Mouse (Mus musculus) frontal cortex, adult 2 months (tissue): ENCODE data around the gene Extl1. TPM values are rescaled to one million over a fixed set of nuclear protein-coding genes. Genes with fewer than 3 reads are reported as not detected.

Experiments
- DNase-seq, 2 experiments: peaks; one replicate each; pipeline ENCODE4 v3.0.0; 2022; ENCODE audit warnings: low spot score in 1 of 2; ENCODE audit errors: extremely low spot score in 1 of 2
- polyA plus RNA-seq: library from polyadenylated mRNA; depleted of rRNA; stranded (reverse); fragments of >200 nt; gene quantifications from 2 replicates; pipeline ENCODE4 v1.2.3, GENCODE M21; 2012

Gene Extl1
- polyA plus RNA-seq, 1 experiment, result 30.3 TPM

DNA sequence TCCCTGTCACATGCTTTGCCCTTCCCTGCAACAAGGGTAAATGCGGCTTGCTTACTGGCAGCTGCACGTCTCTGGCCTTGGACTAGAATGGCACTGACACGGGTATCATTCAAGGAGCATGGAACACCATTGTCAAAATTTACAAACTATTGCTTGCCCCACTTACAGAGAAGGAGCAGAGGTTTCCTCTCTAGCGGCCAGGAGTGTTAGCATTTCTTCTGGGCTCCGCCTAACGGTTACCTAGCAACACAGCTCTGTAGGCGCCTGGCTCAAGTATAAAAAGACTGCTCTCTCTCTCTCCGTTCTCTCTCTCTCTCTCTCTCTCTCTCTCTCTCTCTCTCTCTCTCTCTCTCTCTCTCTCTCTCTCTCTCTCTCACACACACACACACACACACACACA, 8.9 kb upstream of the Extl1 start:
- no peak for DNase-seq

DNA sequence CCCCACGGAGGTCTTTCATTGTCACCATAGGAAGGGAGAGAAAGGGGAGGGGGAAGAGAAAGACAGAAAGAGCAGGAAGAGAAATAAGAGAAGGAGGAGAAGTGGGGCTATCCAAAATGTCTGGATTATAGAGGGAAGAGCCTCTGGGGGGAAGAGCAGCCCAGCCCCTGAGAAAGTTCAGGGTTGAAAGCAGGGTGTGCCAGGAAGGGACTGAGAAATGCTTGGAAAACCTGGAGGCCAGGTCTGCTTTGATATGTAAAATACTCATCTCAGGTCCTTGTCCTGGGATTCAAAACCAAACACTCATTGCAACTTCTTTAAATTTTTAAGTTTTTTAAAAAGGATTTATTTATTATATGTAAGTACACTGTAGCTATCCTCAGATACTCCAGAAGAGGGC, 8.0 kb upstream of the Extl1 start:
- no peak for DNase-seq

DNA sequence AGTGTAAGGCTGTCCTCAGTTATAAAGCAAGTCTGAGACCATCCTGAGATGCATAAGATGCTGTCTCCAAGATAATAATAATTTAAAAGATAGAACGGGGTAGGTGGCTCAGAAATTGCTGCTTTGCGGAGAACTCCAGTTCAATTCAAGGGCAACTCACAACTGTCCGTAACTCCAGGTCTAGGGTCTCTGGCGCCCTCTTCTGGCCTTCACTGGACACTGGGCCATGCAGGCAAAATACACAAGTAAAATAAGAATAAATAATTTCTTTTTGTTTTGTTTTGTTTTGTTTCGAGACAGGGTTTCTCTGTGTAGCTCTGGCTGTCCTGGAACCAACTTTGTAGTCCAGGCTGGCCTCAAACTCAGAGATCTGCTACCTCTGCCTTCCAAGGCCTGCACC, 4.7 kb upstream of the Extl1 start:
- DNase-seq, result peak in 1 of 2 experiments; percentile 72

- DNase-seq, result no peak
Observed at GRCm38 (mm10) chr4:134387268-134387667, 3.6 kb upstream of the Extl1 start.

- no peak for DNase-seq
Observed at GRCm38 (mm10) chr4:134379510-134379909, 4.1 kb downstream of the Extl1 start.

DNA sequence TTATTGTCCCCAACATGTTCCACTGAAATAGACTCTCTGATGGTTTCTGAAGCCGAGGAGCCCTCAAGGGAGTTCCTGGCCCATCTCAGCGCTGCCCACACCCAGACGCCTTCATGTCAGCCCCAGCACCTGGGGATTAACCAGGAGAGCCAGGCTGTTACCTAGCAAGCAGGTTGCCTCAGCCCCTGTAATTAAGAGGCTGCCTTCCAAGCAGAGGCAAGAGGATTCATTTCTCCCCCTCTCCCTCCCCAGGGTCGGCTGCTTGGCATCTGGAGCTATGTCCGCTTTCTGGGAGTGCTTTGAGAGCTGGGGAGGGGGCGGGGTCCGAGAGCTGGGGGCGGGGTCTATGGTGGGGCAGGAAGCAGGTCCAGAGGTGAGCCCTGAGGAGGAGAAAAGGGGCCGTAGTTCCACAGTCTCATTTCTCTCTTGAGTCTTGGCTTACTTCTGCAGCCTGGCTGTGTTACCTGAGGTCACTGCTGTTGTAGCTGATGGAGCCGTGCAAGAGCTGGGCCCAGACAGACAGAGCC, 5.5 kb downstream of the Extl1 start:
- no peak for DNase-seq

DNA sequence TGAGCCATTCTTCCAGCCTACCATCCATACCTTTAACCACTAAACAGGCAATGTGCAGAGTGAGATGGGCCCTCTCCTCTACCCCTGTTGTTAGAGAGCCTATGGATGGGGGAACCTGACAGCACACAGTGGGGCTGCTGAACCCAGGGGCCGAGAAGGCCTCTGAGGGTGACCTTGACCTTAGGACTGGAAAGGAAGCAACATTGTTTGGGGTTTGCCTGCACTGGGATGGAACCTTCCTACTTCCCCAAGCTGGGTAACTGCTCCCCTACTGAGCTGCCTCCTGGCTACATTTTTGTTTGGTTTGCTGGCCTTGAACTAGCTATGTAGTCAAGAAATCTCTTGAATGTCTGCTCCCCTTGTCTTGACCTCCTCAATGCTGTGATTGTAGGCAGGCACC, 9.3 kb downstream of the Extl1 start:
- DNase-seq, result no peak

- DNase-seq, result peak in 1 of 2 experiments; percentile 41
Observed at GRCm38 (mm10) chr4:134373295-134373694, 10.4 kb downstream of the Extl1 start.

GRCm38 (mm10) chr4:134372294-134372747, 11.3 kb downstream of the Extl1 start:
- peak; percentile 75 to 90 for DNase-seq

DNA sequence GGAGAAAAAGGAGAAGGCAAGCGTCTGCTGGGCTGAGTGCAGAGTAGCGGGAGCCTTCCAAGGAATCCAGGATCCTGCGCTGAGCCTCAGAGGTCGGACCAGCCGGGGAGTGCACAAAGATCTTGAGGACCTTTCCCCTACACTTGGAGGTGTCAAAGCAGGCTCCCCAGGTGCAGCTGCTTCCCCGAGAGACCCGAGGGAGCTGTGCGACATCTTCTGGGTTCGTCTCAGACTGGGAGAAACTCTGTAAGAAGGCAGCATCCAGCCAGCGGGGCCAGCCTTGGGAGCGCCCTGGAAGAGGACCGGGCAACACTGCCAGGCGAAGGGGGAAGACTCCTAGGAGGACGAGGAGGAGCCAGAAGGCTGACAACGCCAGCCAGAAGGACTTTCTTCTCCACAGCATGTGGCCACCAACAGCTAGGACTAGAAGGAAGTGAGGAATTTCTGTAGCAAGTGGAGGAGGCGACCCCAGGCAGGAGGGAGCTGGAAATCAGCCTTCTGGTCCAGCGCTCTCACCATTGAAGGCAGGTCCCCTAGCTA, 12.3 kb downstream of the Extl1 start:
- DNase-seq, result peak in 1 of 2 experiments; percentile 30

- peak; percentile 74 to 85 for DNase-seq
Observed at GRCm38 (mm10) chr4:134370649-134371221, 12.9 kb downstream of the Extl1 start.

GRCm38 (mm10) chr4:134365280-134365679, 18.4 kb downstream of the Extl1 start:
- DNase-seq, result no peak

DNA sequence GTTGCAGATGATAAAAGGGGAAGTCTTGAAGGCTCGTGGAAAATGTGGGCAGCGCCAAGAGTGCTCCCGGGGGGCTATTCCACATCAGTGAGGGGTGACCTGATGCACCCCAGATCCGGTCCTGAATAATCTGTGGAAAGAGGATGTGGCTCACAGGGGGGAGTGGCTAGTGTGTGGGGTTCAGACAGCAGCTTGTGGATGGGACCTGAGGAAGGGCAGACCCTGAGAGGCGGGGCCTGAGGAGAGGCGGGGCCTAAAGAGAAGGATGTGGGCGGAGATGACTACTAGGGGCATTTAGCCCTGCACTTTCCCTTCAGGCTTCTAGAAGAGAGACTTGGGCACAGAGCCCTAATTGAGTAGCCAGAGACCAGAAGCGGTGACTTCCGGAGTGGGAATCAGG, 21.1 kb downstream of the Extl1 start:
- DNase-seq, result no peak

GRCm38 (mm10) chr4:134362124-134362523, 21.5 kb downstream of the Extl1 start:
- DNase-seq, result no peak

- no peak for DNase-seq
Observed at GRCm38 (mm10) chr4:134361215-134361614, 22.4 kb downstream of the Extl1 start.

DNA sequence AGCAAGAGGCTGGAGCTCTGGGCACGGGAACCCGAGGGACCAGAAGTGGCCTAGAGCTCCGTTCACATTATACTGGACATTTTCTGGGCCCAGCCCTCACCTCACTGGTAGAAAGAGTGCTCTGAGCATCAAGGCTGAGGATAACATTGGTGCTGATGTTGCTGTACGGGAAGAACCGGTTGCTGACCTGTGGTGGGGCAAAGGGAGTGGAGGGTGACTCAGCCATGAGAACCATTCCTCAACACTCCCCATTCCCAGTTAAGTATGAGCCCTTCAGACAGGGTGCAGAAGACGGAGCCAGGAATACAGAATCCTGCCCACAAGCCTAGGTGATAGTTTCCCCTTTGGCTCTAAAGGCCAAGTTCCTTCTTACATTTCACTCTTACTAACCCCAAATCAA, 24.0 kb downstream of the Extl1 start:
- no peak for DNase-seq

- DNase-seq, result no peak
Observed at GRCm38 (mm10) chr4:134357461-134357771, 26.2 kb downstream of the Extl1 start.

GRCm38 (mm10) chr4:134356591-134357460, 26.8 kb downstream of the Extl1 start:
- peak in 1 of 2 experiments; percentile 90 for DNase-seq

GRCm38 (mm10) chr4:134355841-134356452, 27.7 kb downstream of the Extl1 start:
- no peak for DNase-seq

- DNase-seq, result no peak
Observed at GRCm38 (mm10) chr4:134353527-134354409, 29.9 kb downstream of the Extl1 start.
